Mouse (Mus musculus) lung, adult 2 months (tissue): ENCODE results near the gene Ndst2.

Source experiments
- CTCF ChIP-seq: fragments of 200-500 bp; IDR thresholded peaks from 2 replicates; pipeline ENCODE4 v1.5.1; 2011; ENCODE audit warnings: mild to moderate bottlenecking, low read length, control low read depth; ENCODE audit not compliant: insufficient read depth
- POLR2A ChIP-seq: fragments of 200-500 bp; IDR thresholded peaks from 2 replicates; pipeline ENCODE4 v1.6.1; 2011; ENCODE audit warnings: low read depth, mild to moderate bottlenecking, control low read depth, low read length, borderline replicate concordance; ENCODE audit errors: extremely low read depth

DNA sequence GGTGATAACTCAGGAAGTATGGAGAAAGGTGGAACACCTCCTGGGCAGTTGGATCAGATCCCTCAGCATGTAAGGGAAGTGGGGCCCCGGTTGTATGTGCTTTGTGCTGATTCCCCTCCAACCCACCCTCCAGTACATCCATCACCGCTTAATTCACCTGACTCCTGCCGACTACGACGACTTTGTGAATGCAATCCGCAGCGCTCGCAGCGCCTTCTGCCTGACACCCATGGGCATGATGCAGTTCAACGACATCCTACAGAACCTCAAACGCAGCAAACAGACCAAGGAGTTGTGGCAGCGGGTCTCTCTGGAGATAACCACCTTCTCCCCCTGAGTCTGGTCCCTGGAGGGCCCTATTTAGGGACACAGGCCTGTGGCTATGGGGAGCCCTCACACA lies 11.4 kb downstream of the Ndst2 start:
- TF ChIP-seq POLR2A (no peak), CTCF (no peak)
